Mouse (Mus musculus): ENCODE measurements at regions not wholly inside any gene's neighbourhood (a gene's known extent, or its start where the extent isn't known, plus 50 kb on each side); places are given as distances from the start of the nearest gene placed in this dataset.

DNA sequence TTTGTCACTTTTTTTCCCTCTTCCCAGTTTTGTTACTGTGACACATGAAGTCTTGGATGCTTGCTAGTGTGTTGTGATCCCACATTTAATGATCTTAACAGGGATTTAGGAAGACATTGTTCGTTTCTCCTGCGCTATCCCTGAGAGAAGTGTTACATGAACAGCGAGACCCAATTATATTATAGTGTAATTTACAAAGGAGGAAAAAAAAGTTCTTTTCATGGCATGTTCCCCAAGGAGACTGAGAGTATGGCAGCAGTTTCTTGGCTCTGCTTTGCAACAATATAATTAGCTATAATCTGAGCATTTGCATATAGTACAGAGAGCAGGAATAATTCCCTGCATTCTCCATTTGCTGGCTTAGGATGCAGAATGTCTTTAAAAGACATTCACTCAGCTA lies 168.6 kb downstream of the Insc start:
- no peak for DNase-seq (ENCODE audit: low spot score in 2 of 2)

DNA sequence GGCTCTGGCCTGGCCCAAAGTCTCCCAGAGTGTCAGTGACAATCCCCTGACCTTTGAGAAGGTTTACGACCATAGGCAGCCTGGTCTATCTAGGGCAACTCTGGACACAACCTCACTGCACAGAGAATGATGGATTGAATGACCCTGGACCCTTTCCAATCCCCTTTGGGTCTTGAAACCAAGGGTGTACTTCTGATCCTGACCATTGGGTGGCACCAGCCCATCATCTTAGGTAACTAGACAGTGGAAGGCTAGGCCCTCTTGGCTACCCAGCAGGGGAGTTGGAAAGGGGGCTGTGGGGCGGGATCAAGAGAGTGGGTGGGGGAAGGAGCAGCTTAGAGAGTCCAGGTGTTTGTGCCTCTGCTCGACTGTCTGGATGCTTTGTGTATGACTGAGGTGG lies 178.7 kb downstream of the Insc start:
- DNase-seq (ENCODE audit: low spot score in 2 of 2): peak in 1 of 2 experiments; percentile 43

- no peak for DNase-seq (ENCODE audit: low spot score in 2 of 2)
Observed at GRCm38 (mm10) chr7:114933861-114934260, 190.4 kb downstream of the Insc start.

DNA sequence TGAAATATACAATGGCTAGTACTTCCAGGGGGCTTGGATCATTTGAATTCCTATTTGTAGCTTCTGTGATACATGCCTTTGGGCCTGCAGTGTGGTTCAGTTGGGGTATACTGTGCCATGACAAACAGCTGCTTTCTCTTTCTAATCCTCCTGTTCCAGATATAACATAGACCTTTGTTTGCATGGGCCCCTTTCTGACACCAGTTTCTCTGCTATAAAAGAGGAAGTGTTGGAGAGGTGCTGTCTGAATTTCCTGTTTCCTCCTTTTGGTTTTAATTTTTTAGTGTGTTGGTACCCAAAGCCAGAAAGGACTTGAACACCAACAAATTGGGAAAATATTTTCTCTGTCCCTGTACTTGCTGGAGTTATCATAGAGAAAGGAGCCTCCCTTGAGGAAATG lies 207.3 kb downstream of the Insc start:
- DNase-seq (ENCODE audit: low spot score in 2 of 2): peak in 1 of 2 experiments; percentile 0

GRCm38 (mm10) chr7:114963206-114963605 lies 219.7 kb downstream of the Insc start:
- DNase-seq (ENCODE audit: low spot score in 2 of 2): no peak

GRCm38 (mm10) chr7:114965923-114966322 lies 222.4 kb downstream of the Insc start:
- DNase-seq (ENCODE audit: low spot score in 2 of 2): no peak

DNA sequence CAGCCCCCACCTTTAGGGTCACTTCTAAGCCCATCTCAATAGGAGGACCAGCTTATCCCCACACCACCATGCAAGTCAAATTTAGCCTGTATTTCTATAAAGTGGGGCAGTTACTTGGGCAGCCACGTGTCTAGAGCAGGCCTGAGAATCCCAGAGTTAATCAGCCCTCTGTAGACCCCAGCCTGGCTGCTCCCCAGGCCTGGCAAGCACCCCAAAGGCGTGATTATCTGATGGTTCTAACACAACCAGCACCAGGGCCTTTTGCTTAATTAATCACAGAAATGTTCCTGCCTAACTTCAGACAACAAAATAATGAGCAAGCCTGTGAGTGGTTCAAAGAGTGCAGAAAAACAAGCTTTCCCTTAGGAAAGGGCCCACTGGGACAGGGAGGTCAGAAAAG lies 243.0 kb downstream of the Insc start:
- DNase-seq (ENCODE audit: low spot score in 2 of 2): no peak

DNA sequence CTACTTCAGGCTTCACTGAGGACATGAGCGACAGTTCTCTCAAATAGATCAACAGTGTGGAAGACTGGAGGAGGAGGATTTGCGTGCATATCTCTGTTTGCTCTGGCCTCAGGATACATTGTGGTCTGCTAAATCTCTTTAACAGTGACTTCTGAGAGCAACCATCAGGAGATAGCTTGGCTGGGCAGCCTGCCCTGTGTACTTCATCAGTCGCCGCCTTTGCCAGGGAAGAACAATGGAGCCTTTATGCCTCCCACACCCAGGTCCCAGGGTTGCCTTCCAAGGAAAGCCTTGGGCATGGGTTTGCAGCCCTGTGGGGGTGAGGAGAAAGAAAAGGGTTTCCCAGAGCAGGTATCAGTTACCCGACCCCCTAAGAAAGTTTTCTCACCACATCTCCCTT lies 247.8 kb downstream of the Insc start:
- DNase-seq (ENCODE audit: low spot score in 2 of 2): no peak

DNA sequence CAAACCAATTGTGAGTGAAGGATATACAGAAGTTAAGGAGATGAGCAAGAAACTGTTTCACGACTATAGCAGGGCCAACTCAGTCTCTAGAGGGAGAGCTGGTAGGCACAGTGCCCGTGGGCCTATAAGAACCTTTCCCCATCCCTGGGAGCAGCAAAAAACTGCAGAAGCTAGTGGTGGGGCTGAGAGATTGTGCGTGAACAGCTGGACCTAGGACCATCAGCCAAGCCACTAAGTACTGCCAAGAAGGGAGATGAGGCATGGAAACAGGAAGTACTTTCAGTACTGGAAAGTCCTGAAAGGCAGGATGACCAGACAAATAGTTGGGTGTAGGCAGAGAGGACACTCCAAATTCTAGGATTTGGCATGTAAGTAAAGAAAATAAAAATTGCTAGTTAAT lies 248.9 kb downstream of the Insc start:
- DNase-seq (ENCODE audit: low spot score in 2 of 2): no peak

GRCm38 (mm10) chr7:115000796-115001524 lies 257.5 kb downstream of the Insc start:
- DNase-seq (ENCODE audit: low spot score in 2 of 2): peak in 1 of 2 experiments; percentile 58

GRCm38 (mm10) chr7:115014253-115014998 lies 270.9 kb downstream of the Insc start:
- no peak for DNase-seq (ENCODE audit: low spot score in 2 of 2)

DNA sequence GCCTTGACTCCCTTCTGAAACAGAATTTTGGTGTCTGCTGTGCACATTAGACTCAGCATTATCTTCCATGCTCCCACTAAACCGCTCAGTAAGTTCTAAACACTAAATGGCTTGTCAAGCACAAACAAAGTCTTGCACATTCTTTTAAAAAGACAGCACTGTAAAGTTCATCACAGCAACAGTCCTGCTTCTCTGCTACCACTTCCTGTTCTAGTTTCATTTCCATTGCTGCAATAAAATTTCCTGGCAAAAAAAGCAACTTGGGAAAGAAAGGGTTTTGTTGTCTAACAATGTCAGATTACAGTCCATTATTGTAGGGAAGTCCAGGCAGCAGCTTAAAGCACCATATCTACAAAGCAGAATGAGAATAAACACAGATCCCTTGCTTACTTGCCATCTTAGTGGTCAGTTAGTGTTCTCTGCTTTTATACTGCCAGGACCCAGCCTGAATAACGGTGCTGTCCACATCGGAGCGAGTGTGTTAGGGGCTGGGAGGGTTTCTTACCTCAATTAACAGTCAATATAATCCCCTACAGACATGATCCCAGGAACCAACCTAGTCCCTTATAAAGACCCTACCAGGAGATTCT lies 276.0 kb downstream of the Insc start:
- DNase-seq (ENCODE audit: low spot score in 2 of 2): no peak

- peak in 1 of 2 experiments; percentile 35 for DNase-seq (ENCODE audit: low spot score in 2 of 2)
Observed at GRCm38 (mm10) chr7:115020023-115020422, 276.5 kb downstream of the Insc start.

GRCm38 (mm10) chr7:115025803-115026202 lies 282.3 kb downstream of the Insc start:
- no peak for DNase-seq (ENCODE audit: low spot score in 2 of 2)

DNA sequence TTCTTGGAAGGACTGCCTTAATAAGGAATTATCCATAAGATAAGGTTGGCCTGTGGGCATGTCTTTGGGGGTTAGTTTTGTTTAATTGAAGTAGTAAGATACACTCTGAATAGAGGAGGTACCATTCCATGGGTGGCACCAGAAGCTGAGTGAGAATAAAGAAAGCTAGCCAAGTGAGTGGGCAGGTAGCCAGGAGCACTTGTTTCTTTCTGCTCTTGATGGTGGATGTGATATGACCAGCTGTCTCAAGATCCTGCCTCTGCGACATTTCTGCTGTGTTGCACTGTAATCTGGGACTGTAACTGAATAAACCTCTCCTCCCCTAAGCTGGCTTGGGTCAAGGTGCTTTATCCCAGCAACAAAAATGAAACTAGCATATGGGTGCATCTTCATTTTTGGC lies 284.2 kb downstream of the Insc start:
- DNase-seq (ENCODE audit: low spot score in 2 of 2): no peak

GRCm38 (mm10) chr7:115033987-115034386 lies 290.5 kb downstream of the Insc start:
- DNase-seq (ENCODE audit: low spot score in 2 of 2): no peak

GRCm38 (mm10) chr7:115055527-115055926 lies 312.0 kb downstream of the Insc start:
- DNase-seq (ENCODE audit: low spot score in 2 of 2): no peak

- DNase-seq (ENCODE audit: low spot score in 2 of 2): no peak
Observed at GRCm38 (mm10) chr7:115056992-115057645, 313.6 kb downstream of the Insc start.

- DNase-seq (ENCODE audit: low spot score in 2 of 2): no peak
Observed at GRCm38 (mm10) chr7:115057736-115058135, 314.2 kb downstream of the Insc start.

GRCm38 (mm10) chr7:115060171-115060570 lies 316.7 kb downstream of the Insc start:
- no peak for DNase-seq (ENCODE audit: low spot score in 2 of 2)

GRCm38 (mm10) chr7:115062817-115063216 lies 319.3 kb downstream of the Insc start:
- no peak for DNase-seq (ENCODE audit: low spot score in 2 of 2)

- no peak for DNase-seq (ENCODE audit: low spot score in 2 of 2)
Observed at GRCm38 (mm10) chr7:115067641-115068040, 324.1 kb downstream of the Insc start.
